Mouse (Mus musculus) brain, embryonic 18.5 days (tissue): ENCODE data around the gene Rdh16f1.
A peak's percentile ranks its signal among the peaks of the same experiment; 100 is the strongest.
"Not testable (repeated sequence)": the region's sequence is repeated elsewhere in the genome, so short reads cannot be mapped to it uniquely, and the experiment has no call there.

Experiments used
- DNase-seq: peaks from one replicate; pipeline ENCODE4 v3.0.0-alpha.2; 2012; ENCODE audit warnings: low read depth, low spot score

Rdh16f1 gene

DNA sequence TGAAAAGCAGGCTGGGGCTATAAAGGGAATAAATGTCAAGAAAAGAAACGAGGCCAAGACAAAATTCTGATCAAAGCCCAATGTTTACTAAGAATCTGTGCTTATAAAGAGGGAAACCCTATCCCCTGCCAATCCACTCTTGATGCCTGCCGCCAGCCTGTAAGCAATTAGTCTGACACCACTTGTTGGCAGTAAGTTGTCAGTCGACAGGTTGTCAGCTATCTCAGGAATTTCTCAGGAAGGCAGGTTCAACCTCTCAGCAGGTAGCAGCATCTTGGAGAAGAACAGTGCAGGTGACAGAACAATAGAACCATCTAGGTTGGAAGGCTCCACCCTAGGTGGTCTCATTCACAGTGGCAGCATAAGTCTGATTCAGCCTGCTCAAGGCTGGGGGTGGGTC lies 69.5 kb downstream of the Rdh16f1 start:
- DNase-seq: peak; percentile 16

GRCm38 (mm10) chr10:127834186-127834585 lies 74.6 kb downstream of the Rdh16f1 start:
- DNase-seq: not testable (repeated sequence)

- no peak for DNase-seq
Observed at GRCm38 (mm10) chr10:127835292-127835691, 75.7 kb downstream of the Rdh16f1 start.

GRCm38 (mm10) chr10:127837793-127838192 lies 78.2 kb downstream of the Rdh16f1 start:
- not testable (repeated sequence) for DNase-seq

DNA sequence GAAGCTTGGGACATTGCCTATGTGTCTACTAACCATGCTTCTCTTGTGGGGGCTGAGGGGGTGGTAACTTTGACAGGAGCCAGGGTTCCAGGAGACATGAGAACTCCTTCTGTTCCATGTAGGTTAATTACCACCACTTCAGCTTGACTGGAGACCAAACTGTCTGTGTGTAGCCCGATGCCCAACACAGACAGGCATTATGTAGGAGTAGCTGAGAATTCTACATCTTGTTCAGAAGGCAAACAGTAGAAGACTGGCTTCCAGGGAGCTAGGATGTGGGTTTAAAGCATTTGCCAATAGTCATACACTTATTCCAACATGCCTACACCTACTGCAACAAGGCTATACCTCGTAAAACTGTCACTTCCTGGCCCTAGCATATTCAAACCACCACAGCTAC lies 79.0 kb downstream of the Rdh16f1 start:
- no peak for DNase-seq

GRCm38 (mm10) chr10:127840776-127841175 lies 81.2 kb downstream of the Rdh16f1 start:
- no peak for DNase-seq
